Mouse (Mus musculus) hindbrain, postnatal 0 days (tissue): ENCODE data around the gene Hibadh. TPM values are rescaled to one million over a fixed set of nuclear protein-coding genes. Genes with fewer than 3 reads are reported as not detected.
A peak's percentile ranks its signal among the peaks of the same experiment; 100 is the strongest.

Experiments used
- ATAC-seq: fragments of 200-750 bp; cut with Nextera tagmentation; 2 replicates; pipeline ENCODE4 v1.8.0; 2017; ENCODE audit warnings: mild to moderate bottlenecking, moderate TSS enrichment, moderate library complexity
- DNase-seq: peaks from one replicate; pipeline ENCODE4 v3.0.0-alpha.2; 2015; ENCODE audit warnings: low spot score
- H3K27ac ChIP-seq: fragments of 300-500 bp; sonication (generic); 2 replicates; pipeline ENCODE4 v1.5.1; 2014; ENCODE audit warnings: mild to moderate bottlenecking
- H3K27me3 ChIP-seq: fragments of 300-500 bp; sonication (generic); 2 replicates; pipeline ENCODE4 v1.6.1; 2014; ENCODE audit warnings: low read length, mixed read lengths; ENCODE audit not compliant: insufficient read depth
- H3K36me3 ChIP-seq: fragments of 300-500 bp; sonication (generic); 2 replicates; pipeline ENCODE4 v1.6.1; 2014; ENCODE audit warnings: low read length, mixed read lengths; ENCODE audit not compliant: insufficient read depth
- H3K4me1 ChIP-seq: fragments of 300-500 bp; sonication (generic); 2 replicates; pipeline ENCODE4 v1.6.1; 2014; ENCODE audit warnings: antibody characterized with exemption, low read length, mixed read lengths; ENCODE audit not compliant: insufficient read depth
- H3K4me2 ChIP-seq: fragments of 300-500 bp; sonication (generic); 2 replicates; pipeline ENCODE4 v1.6.1; 2014; ENCODE audit warnings: low read depth, mild to moderate bottlenecking, low read length, moderate library complexity, mixed read lengths
- H3K4me3 ChIP-seq: fragments of 300-500 bp; sonication (generic); 2 replicates; pipeline ENCODE4 v1.5.1; 2014; ENCODE audit warnings: low read length
- H3K9ac ChIP-seq: fragments of 300-500 bp; sonication (generic); replicated peaks from 2 replicates; pipeline ENCODE4 v1.6.1; 2014; ENCODE audit warnings: mild to moderate bottlenecking, low read length, moderate library complexity, mixed read lengths
- H3K9me3 ChIP-seq: fragments of 300-500 bp; sonication (generic); 2 replicates; pipeline ENCODE4 v1.6.1; 2016; ENCODE audit warnings: low read length, mixed read lengths
- CTCF ChIP-seq: IDR thresholded peaks from 2 replicates; pipeline ENCODE4 v1.5.1; 2016; ENCODE audit warnings: antibody characterized with exemption, control low read depth, low read depth
- WGBS: fragments of 180-500 bp; shearing (Covaris S2); extraction: QIAGEN DNeasy Blood & Tissue Kit; methylation state at CpG from one replicate; pipeline ENCODE4 v1.1.7; 2014; 5-methylcytosine and 5-hydroxymethylcytosine counted together
- polyA plus RNA-seq: library from polyadenylated mRNA; unstranded; fragments of >200 nt; fragmentation: Nextera tagmentation; extraction: Ambion mirVana; gene quantifications from 2 replicates; pipeline ENCODE4 v1.2.1, GENCODE M21; 2015
- total RNA-seq: library from RNA; depleted of rRNA; stranded (reverse); fragments of >200 nt; gene quantifications from 2 replicates; pipeline ENCODE4 v1.2.3, GENCODE M21; 2014

Hibadh gene
- total and polyA plus RNA-seq, 2 experiments from 2014 or later, result 35.3 to 71.9 TPM

GRCm38 (mm10) chr6:52639546-52640223 lies 504 bp downstream of the Hibadh start:
- peak; percentile 19 for TF ChIP-seq CTCF
- DNase-seq, result peak; percentile 47
- Histone ChIP-seq H3K4me3 (peak overlapping the region; percentile 77), H3K9ac (peak overlapping the region; percentile 73), H3K36me3 (no peaks in the 10 kb centered on the region), H3K4me1 (no peaks in the 10 kb centered on the region), H3K4me2 (peak overlapping the region; percentile 69), H3K9me3 (no peaks in the 10 kb centered on the region), H3K27me3 (no peaks in the 10 kb centered on the region), H3K27ac (peak overlapping the region; percentile 80)
- no peak for ATAC-seq
- WGBS, result 2% methylated on average over 28 of the region's 28 CpGs

GRCm38 (mm10) chr6:52638471-52639185 lies 1.6 kb downstream of the Hibadh start:
- no peak for DNase-seq
- Histone ChIP-seq H3K4me3 (no peak overlapping the region), H3K36me3 (no peaks in the 10 kb centered on the region), H3K27me3 (no peaks in the 10 kb centered on the region), H3K4me2 (peak overlapping the region; percentile 69), H3K27ac (no peak overlapping the region), H3K4me1 (no peaks in the 10 kb centered on the region), H3K9me3 (no peaks in the 10 kb centered on the region), H3K9ac (no peak overlapping the region)
- 94% methylated on average over 1 of the region's 1 CpGs for WGBS
- no peak for TF ChIP-seq CTCF
- no peak for ATAC-seq

DNA sequence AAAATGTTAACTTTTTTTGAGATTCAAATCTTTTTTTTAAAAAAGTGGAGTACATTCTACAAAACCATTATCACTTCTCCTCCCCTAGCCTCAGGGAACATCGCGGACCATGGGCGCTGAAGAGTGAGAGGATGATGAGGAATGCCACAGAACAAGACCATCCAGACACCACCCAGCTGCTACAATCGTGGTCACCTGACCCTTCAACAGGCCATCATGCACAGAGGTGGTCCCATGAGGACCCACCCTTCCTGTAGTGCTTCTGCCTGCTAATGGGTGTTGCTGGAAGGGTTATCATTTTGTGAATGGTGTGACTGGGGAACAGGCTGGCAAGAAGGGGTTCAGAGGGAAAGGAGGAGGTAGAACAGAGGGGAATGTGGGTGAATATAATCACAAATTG lies 2.9 kb downstream of the Hibadh start:
- no peak for ATAC-seq
- no peak for DNase-seq
- Histone ChIP-seq H3K9ac (no peak overlapping the region), H3K27me3 (no peaks in the 10 kb centered on the region), H3K27ac (no peak overlapping the region), H3K4me3 (no peak overlapping the region), H3K9me3 (no peaks in the 10 kb centered on the region), H3K4me2 (no peak overlapping the region), H3K4me1 (no peaks in the 10 kb centered on the region), H3K36me3 (no peaks in the 10 kb centered on the region)
- 94% methylated on average over 4 of the region's 4 CpGs for WGBS
- TF ChIP-seq CTCF, result no peak

GRCm38 (mm10) chr6:52635395-52635794 lies 4.8 kb downstream of the Hibadh start:
- ATAC-seq (no peak), DNase-seq (no peak)
- Histone ChIP-seq H3K4me2 (no peak overlapping the region), H3K27me3 (no peaks in the 10 kb centered on the region), H3K27ac (no peak overlapping the region), H3K9me3 (no peaks in the 10 kb centered on the region), H3K36me3 (no peaks in the 10 kb centered on the region), H3K4me1 (no peaks in the 10 kb centered on the region), H3K4me3 (no peak overlapping the region), H3K9ac (no peak overlapping the region)
- WGBS, result 87% methylated on average over 2 of the region's 2 CpGs
- no peak for TF ChIP-seq CTCF

- Histone ChIP-seq H3K27ac (no peak overlapping the region), H3K4me2 (no peak overlapping the region), H3K4me3 (no peak overlapping the region), H3K9ac (no peak overlapping the region), H3K36me3 (0 out of 2 replicates have a peak, but pooled peaks cover 3% of the 10 kb centered on the region), H3K4me1 (no peaks in the 10 kb centered on the region), H3K27me3 (no peaks in the 10 kb centered on the region), H3K9me3 (no peaks in the 10 kb centered on the region)
- ATAC-seq, result no peak
- TF ChIP-seq CTCF, result no peak
- WGBS, result 83% methylated on average over 4 of the region's 4 CpGs
- DNase-seq, result no peak
Observed at GRCm38 (mm10) chr6:52630625-52631024, 9.6 kb downstream of the Hibadh start.

DNA sequence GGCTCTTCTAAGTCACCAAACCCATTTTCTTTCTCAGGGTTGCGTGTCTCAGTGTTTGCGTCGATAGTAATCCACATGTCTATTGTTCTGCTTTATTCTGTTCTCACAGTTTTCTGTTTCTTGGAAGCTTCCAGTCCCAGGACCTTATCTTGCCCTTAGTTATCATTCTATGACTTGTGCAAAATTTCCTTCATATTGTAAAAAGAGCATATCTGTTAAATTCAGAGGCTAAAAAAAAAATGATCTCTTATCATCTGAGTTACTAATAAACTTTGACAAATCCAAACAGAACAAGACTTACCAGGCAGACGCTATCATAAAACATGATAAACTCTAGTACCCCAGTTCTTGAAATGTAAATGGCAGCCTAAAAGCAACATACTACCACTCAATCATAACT lies 11.0 kb downstream of the Hibadh start:
- no peak for DNase-seq
- no peak overlapping the region for H3K4me2 ChIP-seq
- H3K4me1 ChIP-seq, result no peaks in the 10 kb centered on the region
- no peaks in the 10 kb centered on the region for H3K9me3 ChIP-seq
- H3K27me3 ChIP-seq, result no peaks in the 10 kb centered on the region
- no peak overlapping the region for H3K9ac ChIP-seq
- TF ChIP-seq CTCF, result no peak
- WGBS, result 98% methylated on average over 4 of the region's 4 CpGs
- 0 out of 2 replicates have a peak, but pooled peaks cover 3% of the 10 kb centered on the region for H3K36me3 ChIP-seq
- no peak for ATAC-seq
- no peak overlapping the region for H3K4me3 ChIP-seq
- no peak overlapping the region for H3K27ac ChIP-seq

- H3K4me3 ChIP-seq, result no peak overlapping the region
- no peaks in the 10 kb centered on the region for H3K4me1 ChIP-seq
- TF ChIP-seq CTCF, result no peak
- DNase-seq (no peak), ATAC-seq (no peak)
- WGBS, result 94% methylated on average over 4 of the region's 4 CpGs
- no peak overlapping the region for H3K4me2 ChIP-seq
- no peaks in the 10 kb centered on the region for H3K9me3 ChIP-seq
- no peaks in the 10 kb centered on the region for H3K27me3 ChIP-seq
- no peak overlapping the region for H3K27ac ChIP-seq
- 0 out of 2 replicates have a peak, but pooled peaks cover 3% of the 10 kb centered on the region for H3K36me3 ChIP-seq
- H3K9ac ChIP-seq, result no peak overlapping the region
Observed at GRCm38 (mm10) chr6:52626735-52627134, 13.5 kb downstream of the Hibadh start.
